Mouse (Mus musculus) ES-Bruce4 (cell line): ENCODE data around the gene Nbl1. TPM values are rescaled to one million over a fixed set of nuclear protein-coding genes. Genes with fewer than 3 reads are reported as not detected.

Source experiments
- H3K27ac ChIP-seq: 2 replicates; pipeline ENCODE4 v1.5.1; 2012; ENCODE audit warnings: low read length, inconsistent platforms; ENCODE audit not compliant: insufficient read depth
- H3K27me3 ChIP-seq: 2 replicates; pipeline ENCODE4 v1.6.1; 2012; ENCODE audit warnings: mild to moderate bottlenecking, low read length, inconsistent platforms; ENCODE audit not compliant: control insufficient read depth, poor library complexity, insufficient read depth, severe bottlenecking
- H3K36me3 ChIP-seq: 2 replicates; pipeline ENCODE4 v1.6.1; 2012; ENCODE audit warnings: inconsistent platforms, mild to moderate bottlenecking, low read length, moderate library complexity; ENCODE audit not compliant: control insufficient read depth, poor library complexity, insufficient read depth, severe bottlenecking
- H3K4me1 ChIP-seq: one replicate; pipeline ENCODE4 v1.8.1; 2011; ENCODE audit warnings: low read length; ENCODE audit not compliant: control insufficient read depth, insufficient read depth
- H3K4me3 ChIP-seq: 2 replicates; pipeline ENCODE4 v1.5.1; 2011; ENCODE audit warnings: low read depth, mild to moderate bottlenecking, low read length
- H3K9ac ChIP-seq: 2 replicates; pipeline ENCODE4 v1.6.1; 2012; ENCODE audit warnings: low read depth, mild to moderate bottlenecking, inconsistent platforms; ENCODE audit not compliant: poor library complexity, severe bottlenecking
- H3K9me3 ChIP-seq: replicated peaks from 2 replicates; pipeline ENCODE4 v1.6.1; 2012; ENCODE audit warnings: mild to moderate bottlenecking, low read length, inconsistent platforms; ENCODE audit not compliant: control insufficient read depth, poor library complexity, insufficient read depth, severe bottlenecking
- CTCF ChIP-seq: IDR thresholded peaks from one replicate; pipeline ENCODE4 v1.8.1; 2011; ENCODE audit warnings: low read depth, low read length
- EP300 ChIP-seq: IDR thresholded peaks from 2 replicates; pipeline ENCODE4 v1.6.1; 2011; ENCODE audit warnings: low read depth, low read length; ENCODE audit not compliant: insufficient read depth
- POLR2A ChIP-seq: IDR thresholded peaks from one replicate; pipeline ENCODE4 v1.8.1; 2011; ENCODE audit warnings: low read length; ENCODE audit not compliant: insufficient read depth
- polyA plus RNA-seq: library from polyadenylated mRNA; stranded (reverse); fragments of >200 nt; gene quantifications from 2 replicates; pipeline ENCODE4 v1.2.4, GENCODE M21; 2011; ENCODE audit warnings: low read depth; ENCODE audit not compliant: missing spikeins, insufficient read depth, insufficient read length

Nbl1 gene
- polyA plus RNA-seq, 1 experiment, result 5.1 TPM

DNA sequence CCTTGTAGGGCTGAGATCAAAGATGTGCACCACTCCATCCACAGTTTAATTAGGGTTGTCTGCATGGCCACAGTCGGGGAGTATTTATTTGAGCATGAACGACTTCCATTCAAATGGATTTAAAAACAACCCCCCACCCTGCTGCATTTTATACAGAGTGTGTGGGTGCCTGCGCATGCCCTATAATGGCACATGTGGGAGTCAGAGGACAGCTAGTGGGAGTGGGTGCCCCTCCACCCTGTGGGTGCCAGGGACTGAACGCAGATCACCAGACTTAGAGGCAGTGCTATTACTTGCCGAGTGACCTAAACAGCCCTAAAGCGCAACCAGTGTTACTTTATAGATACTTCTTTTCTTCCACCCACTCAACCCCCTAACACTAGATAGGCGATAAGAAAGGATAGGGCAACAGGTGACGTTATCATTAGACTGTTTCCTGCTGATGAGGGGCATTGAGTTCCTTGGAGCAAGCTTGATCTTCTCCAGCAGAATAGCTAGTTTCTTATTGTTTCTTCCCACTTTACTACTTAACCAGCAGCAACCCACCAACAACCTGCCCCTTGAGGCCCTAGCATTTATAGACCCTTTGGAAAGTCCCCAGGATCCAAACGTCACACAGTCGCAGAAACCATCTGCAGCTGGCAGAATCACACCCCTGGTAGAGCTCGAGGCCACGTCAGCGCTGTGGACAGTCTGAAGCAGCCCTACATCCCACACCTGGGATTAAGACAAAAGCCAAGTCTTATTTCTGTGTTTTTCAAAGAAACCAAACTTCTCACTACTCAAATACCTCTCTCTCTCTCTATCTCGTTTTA is 39.3 kb upstream of the Nbl1 start:
- Histone ChIP-seq H3K4me1 (peaks cover 2% of the 10 kb centered on the region), H3K4me3 (no peak overlapping the region), H3K27me3 (no peaks in the 10 kb centered on the region), H3K9me3 (no peaks in the 10 kb centered on the region), H3K9ac (no peak overlapping the region), H3K27ac (no peak overlapping the region), H3K36me3 (no peaks in the 10 kb centered on the region)
- TF ChIP-seq POLR2A (no peak), EP300 (no peak), CTCF (no peak)

DNA sequence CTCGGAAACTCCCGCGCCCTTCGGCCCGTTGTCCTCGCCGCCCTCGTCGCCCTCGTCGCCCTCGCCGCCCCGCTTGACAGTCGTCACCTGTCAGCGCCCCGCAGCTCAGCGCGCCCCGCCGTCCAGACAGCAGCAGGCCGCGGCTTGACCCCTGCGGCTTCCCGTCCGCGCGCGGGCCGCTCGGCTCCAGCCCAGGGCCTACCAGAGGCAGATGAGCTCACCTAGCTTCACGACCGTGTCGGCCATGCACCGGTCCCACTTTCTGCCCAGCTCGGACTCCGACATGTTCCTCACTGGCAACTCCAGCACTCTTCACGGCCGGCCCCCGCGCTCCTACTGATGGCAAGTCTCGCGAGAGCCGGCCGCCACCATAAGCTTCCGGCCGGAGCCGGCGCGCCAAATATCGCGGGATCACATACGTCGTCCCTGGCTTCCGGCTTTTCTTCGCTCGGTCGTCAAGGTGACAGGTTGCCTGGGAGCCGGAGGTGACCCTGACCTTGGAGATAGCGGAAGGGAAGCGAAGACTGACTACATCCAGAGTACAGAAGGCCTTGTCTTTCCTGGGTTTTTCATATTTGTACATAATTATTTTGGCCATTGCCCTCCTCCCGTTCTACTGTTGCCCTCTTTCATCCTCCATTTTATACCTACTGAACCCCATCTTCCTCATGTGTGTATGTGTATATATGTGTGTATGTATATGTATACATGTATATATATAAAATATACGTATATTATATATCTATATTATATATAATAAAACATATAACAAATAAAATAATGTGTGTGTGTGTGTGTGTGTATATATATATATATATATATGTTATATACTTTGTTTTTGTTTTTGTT is 38.1 kb upstream of the Nbl1 start, which contains the start of gene Minos1:
Minos1 (minus strand) TSS at position 413 of the 849 bp plus-strand sequence.
- no peak for TF ChIP-seq EP300
- TF ChIP-seq CTCF, result no peak
- TF ChIP-seq POLR2A, result peak; percentile 20

DNA sequence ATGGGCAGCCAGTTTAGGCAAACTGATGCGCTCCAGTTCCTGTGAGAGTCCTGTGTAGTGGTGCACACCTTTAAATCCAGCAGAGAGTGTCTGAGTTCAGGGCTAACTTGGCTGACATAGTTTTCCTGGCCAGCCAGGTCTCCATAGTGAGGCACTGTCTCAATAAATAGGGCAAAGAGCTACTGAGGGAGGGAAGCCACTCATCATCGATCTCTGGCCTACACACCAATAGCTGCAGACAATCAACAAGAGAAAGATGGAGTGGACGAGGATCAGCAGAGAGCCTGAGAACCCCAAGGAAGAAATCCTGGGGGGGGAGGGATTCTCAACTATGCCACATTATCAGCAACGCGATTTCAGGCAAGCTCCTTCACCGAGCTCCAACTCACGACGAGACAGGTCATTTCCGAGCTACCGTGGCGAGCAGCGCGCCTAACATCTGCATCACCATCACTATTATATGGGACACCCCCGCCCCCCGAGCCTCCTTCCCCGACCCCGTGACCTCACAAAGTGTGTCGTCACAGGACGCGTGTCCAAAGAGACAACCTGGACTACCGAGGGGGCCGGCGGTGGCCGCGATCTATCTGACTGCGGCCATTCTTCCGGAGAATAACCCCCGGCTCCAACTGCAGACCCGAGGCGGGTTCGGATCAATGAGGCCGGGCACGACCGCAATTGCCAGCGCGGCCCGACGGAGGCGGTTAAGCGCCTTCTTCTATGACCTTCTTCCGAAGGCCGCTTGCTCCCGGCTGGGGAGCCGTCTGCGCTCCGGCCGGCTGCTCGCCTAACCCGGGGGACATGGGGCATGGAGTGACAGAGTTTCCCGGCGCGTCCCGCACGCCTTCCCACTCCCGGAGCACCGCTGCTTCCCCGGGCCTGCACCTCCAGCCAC is 37.3 kb upstream of the Nbl1 start:
- Histone ChIP-seq H3K4me3 (peak overlapping the region; percentile 85), H3K36me3 (no peaks in the 10 kb centered on the region), H3K9ac (peak overlapping the region; percentile 84), H3K4me1 (peaks cover 2% of the 10 kb centered on the region), H3K27ac (no peak overlapping the region), H3K9me3 (no peaks in the 10 kb centered on the region), H3K27me3 (no peaks in the 10 kb centered on the region)
- TF ChIP-seq CTCF (no peak), EP300 (no peak), POLR2A (no peak)

More for the DNA sequence above, 38.1 kb upstream of the Nbl1 start, which contains the start of gene Minos1:
- peaks cover 2% of the 10 kb centered on the region for H3K4me1 ChIP-seq
- peak within 1 kb of the TSS; percentile 85 for H3K4me3 ChIP-seq
- no peaks in the 10 kb centered on the region for H3K9me3 ChIP-seq
- no peak within 1 kb of the TSS for H3K27ac ChIP-seq
- H3K36me3 ChIP-seq, result no peaks in the 10 kb centered on the region
- peak within 1 kb of the TSS; percentile 84 for H3K9ac ChIP-seq
- no peaks in the 10 kb centered on the region for H3K27me3 ChIP-seq

DNA sequence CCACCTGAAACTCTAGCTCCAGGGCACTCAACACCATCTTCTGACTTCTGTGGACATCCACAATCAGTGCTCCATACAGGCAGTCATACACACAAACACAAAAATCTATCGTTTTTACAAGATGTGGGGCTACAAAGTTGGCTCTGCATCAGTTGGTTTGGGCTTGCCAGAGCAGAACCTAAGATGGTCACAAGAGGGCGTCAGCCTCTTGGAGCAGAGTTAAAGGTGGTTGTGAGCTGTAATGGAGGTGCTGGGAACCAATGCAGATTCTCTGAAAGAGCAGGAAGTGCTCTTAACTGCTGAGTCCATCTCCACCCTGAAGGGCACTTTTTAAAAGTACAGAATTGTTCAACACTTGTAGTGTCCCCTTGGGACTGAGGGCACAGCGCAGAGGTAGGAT is 33.7 kb upstream of the Nbl1 start:
- peaks cover 2% of the 10 kb centered on the region for H3K4me1 ChIP-seq
- H3K27ac ChIP-seq, result no peak overlapping the region
- no peaks in the 10 kb centered on the region for H3K9me3 ChIP-seq
- H3K36me3 ChIP-seq, result no peaks in the 10 kb centered on the region
- no peaks in the 10 kb centered on the region for H3K27me3 ChIP-seq
- no peak overlapping the region for H3K9ac ChIP-seq
- TF ChIP-seq CTCF (peak; percentile 30), POLR2A (no peak)
- H3K4me3 ChIP-seq, result no peak overlapping the region

DNA sequence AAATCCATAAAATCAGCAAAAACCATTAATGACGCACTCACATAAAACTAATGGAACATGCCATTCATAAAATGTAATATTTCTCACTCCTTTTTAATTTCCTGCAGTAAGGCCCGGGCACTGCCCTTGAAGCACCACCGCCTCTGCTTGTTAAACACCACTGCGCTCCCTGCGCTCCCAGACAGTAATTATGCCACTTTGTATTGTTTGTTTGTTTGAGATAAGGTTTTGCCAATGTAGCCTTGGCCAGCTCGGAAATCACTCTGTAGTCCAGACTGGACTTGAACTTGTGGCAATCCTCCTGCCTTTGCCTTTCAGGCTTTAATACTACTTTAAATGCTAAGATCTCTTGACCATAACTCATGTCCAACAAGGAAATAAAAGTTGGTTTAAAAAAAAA is 32.1 kb upstream of the Nbl1 start:
- Histone ChIP-seq H3K4me3 (no peak overlapping the region), H3K27ac (no peak overlapping the region), H3K36me3 (no peaks in the 10 kb centered on the region), H3K27me3 (no peaks in the 10 kb centered on the region), H3K4me1 (peaks cover 2% of the 10 kb centered on the region), H3K9ac (no peak overlapping the region), H3K9me3 (no peaks in the 10 kb centered on the region)
- no peak for TF ChIP-seq POLR2A
- TF ChIP-seq CTCF, result no peak
- no peak for TF ChIP-seq EP300
